Mouse (Mus musculus) layer of hippocampus, adult 9-11 months (tissue): ENCODE measurements at regions not wholly inside any gene's neighbourhood (a gene's known extent, or its start where the extent isn't known, plus 50 kb on each side); places are given as distances from the start of the nearest gene placed in this dataset.

Experiments used
- DNase-seq: peaks from one replicate; pipeline ENCODE4 v3.0.0; 2022

DNA sequence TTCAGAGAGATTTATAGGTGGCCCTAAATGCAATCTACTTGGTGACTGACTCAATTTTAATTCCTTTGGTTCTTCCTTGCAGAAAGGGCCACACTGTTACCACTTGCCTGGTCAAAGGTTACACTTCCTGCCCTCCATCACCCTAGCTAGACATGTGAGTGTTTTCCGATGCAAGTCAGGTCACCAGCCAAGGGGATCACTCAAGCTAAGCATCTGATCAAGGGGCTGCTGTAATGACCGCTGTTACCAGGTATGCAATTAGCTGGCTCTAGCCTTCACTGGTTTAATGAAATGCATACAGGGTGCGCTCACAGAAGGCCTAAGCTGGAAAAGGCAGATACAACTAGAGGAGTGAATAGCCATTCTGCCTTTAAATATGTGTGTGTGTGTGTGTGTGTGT, 105.1 kb downstream of the Mtx2 start:
- no peak for DNase-seq

DNA sequence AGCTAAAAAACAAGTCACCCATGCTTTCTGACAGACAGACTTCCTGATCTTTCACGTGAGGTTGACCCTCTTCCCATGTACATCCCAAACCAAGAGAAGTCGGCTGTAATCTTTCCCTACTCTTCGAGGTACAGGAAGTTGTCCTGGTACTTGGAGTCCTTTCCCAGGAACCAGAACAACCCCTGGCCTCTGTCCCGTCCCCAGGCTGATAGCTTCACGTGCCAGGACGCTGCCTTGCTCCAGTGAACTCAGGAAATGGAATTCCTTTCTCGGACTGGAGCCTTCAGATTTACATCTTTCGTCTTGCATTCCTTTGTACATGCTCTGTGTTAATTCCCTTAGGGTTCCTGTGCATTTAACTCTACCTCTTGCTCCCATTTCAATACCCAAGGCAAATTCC, 107.6 kb downstream of the Mtx2 start:
- DNase-seq, result no peak

DNA sequence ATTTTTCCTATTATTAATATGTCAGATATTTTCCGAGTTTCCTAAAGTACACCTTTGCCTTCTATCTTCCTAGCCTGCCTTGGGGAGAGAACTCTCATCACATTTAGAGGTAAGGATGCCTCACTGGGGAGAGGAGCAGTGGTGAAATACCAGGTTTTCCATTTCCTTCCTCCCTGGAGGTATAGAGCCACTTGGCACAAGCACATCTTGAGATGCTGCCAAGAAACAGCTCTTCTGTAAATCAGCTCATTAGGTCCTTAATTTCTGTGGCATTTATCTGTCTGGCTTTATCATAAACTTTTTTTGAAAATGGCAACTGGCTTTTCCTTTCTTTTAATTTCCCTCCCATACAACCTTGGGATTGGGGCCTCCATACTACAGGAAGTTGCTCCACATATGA, 108.2 kb downstream of the Mtx2 start:
- no peak for DNase-seq

DNA sequence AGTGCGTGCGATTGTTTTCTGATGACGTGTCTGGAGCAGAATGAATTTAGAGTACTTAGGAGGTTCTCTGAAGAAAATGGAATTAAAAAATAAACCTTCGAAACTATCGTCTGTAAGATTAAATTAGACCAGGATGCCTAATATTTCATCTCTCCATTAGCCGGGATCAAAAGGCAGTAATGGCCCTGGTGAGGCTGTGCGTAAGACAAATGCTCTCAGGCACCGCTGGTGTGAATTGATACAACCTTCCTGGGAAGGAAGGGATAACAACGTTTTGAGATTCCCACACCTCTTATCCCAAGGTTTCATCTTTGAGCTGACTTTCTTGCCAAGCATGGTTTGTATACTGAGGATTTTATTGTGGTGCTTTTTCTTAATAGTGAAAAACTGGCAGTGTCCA, 113.1 kb downstream of the Mtx2 start:
- DNase-seq, result no peak

GRCm38 (mm10) chr2:74941966-74942365, 116.4 kb downstream of the Mtx2 start:
- DNase-seq, result no peak

DNA sequence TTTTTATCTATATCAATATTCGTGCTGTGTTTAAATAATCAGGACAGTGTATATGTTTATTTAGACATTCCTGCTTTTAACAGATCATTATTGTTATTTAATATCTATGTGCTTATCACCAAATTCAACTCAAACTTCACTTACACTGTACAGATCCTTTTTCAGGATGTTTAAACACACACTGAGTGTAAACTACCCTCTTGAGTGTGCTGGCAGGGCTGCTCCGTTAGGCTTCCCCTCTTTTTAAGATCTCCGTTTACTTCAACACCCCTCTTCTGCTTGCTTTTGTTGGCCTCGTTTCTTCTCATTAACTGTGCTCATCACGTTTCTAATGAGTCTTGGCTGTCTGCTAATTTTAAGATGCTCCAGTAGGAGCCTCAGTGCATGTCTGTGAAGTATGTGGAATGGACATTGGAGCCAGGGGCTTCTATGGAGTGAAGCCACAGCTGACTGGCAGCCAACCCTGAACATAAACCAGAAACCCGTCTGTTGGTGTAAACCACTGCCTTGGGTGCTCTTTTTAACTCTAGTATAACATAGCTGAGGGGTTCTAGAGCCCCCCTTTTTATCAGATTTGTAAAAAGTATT, 117.1 kb downstream of the Mtx2 start:
- no peak for DNase-seq

DNA sequence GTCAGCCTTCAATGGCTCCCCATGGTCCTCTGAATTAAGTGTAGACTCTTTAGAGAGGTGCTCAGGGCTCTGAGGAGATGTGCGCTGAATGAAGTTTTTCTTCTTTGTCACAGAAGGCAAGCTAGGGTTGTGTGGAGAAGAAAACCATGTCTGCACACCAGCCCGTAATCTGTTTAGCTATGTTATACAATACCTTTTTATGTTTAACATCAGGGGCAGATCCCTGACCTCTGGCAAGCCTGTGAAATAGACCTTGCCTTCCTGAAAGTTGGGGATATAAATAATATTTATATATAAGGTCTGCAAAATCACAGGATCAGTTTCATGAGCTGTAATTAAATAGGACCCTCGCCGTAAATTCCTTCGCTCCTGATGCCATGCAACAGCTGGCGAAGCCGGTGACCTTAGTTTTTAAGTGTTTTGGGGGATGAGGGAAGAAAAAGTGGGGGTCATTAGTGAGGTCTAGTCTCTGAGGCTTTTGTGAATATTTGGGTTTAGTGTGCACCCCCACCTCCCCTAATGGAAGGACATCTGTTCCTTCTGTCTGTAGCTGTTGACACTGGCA, 119.7 kb downstream of the Mtx2 start:
- no peak for DNase-seq

DNA sequence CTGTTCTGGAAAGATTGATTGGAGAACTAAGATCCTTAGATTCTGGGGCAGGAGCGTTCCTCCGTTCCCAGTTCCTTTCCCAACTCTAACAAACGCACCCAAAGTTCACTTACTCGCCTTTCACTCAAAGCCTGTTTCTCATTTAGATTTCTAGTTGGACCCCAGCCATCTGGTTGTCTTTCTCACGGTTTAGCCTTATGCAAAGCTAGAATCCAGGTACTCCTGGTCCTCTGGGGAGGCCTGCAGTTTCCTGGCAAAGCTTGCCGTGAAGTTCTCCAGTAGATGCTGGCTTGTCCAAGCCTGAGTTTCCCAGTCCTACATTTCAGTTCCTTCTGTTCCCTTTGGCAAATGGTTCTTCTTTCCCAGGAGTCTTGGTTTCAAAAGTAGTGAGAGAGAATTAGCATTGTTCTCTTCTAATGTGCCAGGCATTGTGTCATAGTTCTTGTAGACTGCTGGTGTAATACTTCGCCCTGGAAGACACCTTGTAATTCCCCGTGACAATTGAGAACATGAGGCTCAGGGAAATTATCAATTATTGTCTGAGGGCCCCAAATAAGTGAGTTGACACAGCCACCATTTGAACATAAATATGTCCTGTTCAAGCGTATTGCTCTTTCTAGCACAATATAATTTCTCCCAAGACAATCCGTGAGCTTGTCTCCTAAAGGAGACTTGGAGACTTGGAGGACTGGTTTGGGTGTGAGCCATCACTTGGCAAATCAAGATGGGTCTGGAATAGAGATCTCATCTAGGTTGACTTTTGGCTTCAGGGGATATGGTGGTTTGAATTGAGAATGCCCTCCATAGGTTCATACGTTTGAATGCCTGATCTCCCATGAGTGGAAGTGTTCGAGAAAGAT, 126.0 kb downstream of the Mtx2 start:
- DNase-seq, result no peak

- DNase-seq, result no peak
Observed at GRCm38 (mm10) chr2:74954101-74954500, 128.5 kb downstream of the Mtx2 start.

DNA sequence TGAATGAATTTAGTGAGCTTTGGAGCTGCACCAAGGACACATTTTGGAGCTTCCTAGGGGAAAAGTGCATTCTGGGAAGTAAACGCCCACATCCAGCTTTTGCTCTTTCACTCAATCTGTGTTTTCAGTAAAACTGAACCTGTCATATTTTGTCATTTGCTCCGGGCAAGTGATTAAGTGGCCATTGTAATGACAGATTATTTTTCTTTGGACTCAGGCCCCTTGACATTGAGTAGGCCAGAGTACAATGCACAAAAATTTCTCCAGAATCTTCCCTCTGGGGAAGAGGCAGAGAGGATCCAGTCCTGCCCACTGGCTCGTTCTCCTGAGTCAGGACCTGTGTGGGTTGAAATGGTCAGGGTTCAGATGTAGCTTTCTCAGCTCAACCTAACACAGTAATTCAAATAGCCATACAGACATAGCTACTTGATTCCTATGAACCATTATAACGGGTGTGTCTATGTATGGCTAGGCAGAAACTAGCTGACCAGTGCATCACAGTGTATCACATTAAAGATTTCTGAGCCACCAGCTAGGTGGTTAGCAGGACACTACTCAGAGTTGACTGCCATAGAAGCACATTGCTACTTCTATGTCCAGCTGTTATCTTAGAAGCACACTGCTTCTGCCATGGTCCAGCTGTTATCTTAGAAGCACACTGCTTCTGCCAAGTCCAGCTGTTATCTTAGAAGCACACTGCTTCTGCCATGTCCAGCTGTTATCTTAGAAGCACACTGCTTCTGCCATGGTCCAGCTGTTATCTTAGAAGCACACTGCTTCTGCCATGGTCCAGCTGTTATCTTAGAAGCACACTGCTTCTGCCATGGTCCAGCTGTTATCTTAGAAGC, 129.9 kb downstream of the Mtx2 start:
- no peak for DNase-seq

- no peak for DNase-seq
Observed at GRCm38 (mm10) chr2:74956129-74956450, 130.5 kb downstream of the Mtx2 start.

GRCm38 (mm10) chr2:74956556-74956955, 131.0 kb downstream of the Mtx2 start:
- DNase-seq, result no peak

DNA sequence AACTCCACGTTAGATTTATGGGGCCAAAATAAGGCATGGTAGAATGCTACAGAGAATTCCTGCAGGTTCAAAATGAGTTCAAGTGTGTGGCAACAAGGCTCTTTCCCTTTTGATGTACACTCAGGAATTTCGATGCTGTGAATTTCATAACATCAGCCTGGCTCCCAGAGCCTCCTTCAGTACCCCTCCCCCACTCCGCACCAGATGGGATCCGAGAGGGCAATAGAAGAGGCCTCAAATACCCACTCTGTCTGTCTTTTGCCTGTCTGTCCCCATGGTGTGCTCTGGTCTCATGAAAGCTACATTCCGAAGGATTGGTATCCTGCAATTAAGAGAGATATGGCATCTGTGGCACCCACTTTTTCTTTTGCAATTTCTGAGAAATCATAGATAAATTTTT, 134.3 kb downstream of the Mtx2 start:
- DNase-seq, result no peak

DNA sequence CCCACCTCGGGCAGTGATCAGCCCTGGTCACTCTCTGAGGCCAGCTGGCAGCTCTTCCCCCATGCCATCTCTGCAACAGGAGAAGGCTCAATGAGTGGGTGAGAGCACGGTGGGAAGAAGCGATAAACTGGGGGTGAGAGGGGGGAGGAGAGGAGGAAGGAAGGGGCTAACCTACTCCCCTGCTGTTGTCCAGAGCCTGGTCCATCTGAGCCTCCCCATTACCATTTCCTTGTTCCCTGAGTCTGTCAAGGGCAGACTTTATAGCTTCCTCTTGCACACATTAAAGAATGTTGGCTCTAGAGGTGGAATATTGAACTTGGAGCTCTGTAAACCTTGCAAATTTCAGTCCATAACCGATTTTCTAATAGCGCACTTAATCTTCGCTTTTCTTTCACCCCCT, 136.8 kb downstream of the Mtx2 start:
- no peak for DNase-seq

DNA sequence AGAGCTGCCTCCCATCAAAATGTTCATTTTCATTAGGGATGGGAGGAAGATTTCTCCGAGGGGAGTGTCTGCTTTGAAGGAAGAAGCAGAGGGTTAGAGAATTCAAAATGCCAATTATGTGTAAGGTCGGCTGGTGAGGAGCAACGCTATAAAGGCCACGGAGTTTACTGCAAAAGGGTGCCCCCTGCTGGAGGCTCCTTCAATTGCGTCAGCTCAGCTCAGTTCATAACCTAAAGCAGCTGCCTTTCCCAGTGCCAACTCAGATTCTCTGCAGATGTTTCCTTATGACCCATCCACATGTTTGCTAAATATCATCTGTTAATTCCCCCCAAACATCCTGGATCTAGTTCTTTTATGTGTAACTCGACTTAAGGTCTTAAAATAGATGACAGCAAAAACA, 138.8 kb downstream of the Mtx2 start:
- peak; percentile 63 for DNase-seq

- DNase-seq, result no peak
Observed at GRCm38 (mm10) chr2:74964980-74965379, 139.4 kb downstream of the Mtx2 start.

- peak; percentile 15 for DNase-seq
Observed at GRCm38 (mm10) chr2:74965384-74966060, 139.9 kb downstream of the Mtx2 start.

DNA sequence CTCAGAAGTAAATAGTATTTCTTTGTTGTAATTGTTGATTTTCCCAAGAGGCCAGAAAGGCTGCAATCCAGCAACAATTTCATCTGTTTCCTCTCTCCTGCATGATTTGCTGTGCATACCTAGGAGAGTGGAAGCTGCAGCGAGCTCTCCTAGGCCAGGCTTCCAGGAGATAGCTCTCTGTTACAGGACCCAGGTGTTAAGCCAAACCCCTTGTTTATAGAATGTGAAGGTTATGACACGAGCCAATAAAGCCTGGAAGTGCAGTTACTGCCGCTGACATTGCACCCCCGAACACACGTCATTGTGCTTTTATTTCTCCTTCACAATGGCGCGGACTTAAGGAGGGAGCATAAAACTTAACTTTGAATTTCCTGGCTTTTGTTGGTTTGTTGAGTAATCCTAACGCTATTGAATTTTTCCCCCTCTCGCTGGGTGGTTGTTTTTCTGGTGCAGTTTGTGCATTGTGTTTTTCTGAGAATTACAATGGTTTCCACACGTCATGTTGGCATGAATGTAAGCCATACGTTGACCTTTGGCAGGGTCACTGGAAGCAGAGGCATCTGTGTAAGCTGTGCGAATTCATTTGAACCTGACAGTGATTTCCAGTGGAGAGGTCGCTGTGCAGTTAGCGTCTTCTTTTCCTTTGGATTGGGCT, 145.1 kb downstream of the Mtx2 start:
- DNase-seq, result no peak

DNA sequence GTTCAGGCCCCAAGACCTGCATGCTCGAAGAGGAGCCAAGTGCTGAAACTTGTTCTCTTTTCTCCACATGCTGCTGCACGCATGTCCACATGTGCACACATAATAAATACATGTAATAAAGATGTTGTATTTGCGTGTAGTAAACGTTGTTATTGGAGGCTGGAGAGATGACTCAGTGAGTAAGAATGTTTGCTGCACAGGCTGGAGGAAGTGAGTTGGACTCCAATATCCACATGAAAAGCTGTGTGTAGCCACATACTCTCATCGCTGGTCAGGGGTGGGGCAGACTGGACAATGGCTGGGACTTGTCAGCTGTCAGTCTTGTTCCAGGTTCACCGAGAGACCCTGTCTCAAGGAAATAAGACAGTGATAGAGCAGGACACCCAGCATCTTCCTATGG, 147.8 kb downstream of the Mtx2 start:
- DNase-seq, result no peak

GRCm38 (mm10) chr2:74974595-74975325, 149.2 kb downstream of the Mtx2 start:
- DNase-seq, result no peak

DNA sequence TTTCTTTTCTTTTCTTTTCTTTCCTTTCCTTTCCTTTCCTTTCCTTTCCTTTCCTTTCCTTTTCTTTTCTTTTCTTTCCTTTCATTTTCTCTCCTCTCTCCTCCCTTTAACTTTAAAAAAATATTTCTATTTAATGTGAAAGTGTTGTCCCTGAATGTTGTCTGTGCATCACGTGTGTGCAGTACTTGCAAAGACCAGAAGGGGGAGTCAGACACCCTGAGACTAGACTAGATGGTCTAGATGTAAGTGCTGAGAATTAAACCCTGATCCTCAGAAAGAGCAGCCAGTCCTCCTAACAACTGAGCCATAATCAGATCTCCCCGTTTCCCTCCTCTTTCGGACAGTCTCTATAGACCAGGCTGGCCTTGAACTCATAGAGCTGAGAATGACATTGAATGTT, 151.7 kb downstream of the Mtx2 start:
- no peak for DNase-seq

GRCm38 (mm10) chr2:74977828-74978227, 152.2 kb downstream of the Mtx2 start:
- DNase-seq, result no peak
